Mouse (Mus musculus) monocyte, adult 2 months (primary cell): ENCODE measurements around the gene Qrsl1.
"Not testable (repeated sequence)": the region's sequence is repeated elsewhere in the genome, so short reads cannot be mapped to it uniquely, and the experiment has no call there.

Experiments used
- DNase-seq, 2 experiments: peaks; one replicate each; pipeline ENCODE4 v3.0.0; 2022; ENCODE audit warnings: low spot score in 2 of 2, low read depth in 1 of 2

The Qrsl1 gene

DNA sequence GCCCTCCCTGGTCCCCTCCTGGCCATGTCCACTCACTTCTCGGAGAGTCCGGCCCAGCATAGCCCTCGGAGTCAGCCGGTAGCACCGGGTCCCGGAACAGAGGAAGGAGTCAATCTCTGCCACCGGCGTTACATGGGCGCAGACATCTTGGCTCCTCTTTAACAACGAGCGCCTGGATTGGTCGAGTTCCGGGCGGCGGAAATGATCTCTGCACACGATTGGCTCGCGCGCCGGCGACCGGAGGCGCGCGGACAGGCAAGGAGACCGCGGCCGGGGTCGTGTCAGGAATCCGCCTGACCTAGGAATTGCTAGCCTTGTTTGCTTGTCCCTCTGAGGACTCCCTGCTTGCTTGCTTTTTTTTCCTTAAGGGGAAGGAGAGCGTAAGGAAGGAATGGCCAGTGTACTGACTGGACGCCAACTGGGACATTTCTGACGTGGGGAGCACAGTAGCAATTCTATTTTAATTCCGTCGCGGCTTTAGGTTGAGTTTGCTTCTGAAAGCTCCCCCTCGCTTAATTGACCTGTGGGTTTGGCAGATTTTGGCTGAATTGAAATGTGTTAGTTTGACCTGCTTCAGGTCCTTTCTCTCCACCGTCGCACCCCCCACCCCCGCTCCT lies at the start of gene Qrsl1, which contains the start of gene Rtn4ip1:
Gene Qrsl1 (minus strand): TSS at position 168 of the 617 bp plus-strand sequence.
Gene Rtn4ip1 (plus strand): TSS at position 230 of the 617 bp plus-strand sequence.
- peak; percentile 77 to 81 for DNase-seq

DNA sequence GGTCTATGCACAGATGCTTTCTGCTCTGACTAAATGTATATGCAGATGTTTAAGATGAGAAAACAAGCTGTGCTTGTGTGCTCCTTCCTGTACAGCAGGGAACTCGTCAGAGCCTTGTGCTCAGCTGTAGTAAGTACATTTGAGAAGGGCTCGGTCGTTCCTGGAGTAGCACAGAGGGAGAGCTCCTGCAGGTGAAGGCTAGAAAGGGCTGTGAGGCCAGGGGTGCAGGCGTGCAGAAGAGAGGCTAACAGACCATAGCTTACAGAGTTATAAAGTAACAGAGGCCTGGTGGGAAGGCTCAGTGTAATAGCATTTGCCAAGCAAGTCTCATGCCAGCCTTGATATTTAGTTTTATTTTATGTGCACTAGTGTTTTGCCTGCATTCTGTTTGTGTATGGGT lies 43.9 kb upstream of the Qrsl1 start:
- no peak for DNase-seq

DNA sequence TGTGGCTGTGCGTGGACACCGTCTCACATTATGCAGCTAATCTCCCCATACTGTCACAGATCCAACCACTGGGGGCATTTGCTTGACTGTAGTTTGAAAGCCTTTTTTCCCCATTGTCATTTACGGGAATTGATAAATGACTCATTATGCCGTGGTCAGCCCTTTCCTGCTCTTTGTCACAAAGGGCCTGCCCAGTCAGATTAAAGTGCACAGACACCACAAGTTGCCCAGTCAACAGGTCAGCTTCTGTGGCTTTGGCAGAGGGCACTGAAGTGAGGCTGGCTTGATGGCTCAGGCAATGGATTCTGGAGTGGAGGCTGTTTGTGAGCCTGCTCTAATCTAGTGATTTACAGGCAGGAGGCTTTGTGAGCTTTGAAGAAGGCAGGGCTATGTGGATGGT lies 42.2 kb upstream of the Qrsl1 start:
- DNase-seq: no peak

DNA sequence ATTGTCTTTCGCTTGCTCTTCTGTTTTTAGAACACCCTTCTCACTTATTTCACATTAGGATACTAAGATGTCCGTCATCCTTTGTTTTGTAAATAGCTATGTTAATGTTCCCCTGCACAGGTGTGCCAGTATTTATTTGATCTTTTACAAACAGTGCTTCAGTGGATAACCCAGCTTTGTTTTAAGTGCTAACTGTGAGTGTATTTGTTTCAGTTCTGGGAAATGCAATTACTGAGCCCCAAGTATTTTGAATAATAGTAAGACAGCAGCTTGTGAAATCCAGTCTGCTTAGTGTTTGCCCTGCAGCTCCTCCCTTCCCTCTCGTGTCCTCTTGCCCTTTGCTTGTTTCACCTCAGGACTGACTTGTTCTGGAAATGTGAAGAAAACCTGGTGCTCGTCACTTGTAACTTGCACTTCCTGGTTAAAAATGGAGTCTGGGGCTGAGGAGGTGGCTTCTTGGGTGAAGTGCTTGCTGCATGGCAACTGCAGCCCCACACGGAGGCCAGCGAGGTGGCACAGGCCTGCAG lies 37.7 kb upstream of the Qrsl1 start:
- DNase-seq: no peak

DNA sequence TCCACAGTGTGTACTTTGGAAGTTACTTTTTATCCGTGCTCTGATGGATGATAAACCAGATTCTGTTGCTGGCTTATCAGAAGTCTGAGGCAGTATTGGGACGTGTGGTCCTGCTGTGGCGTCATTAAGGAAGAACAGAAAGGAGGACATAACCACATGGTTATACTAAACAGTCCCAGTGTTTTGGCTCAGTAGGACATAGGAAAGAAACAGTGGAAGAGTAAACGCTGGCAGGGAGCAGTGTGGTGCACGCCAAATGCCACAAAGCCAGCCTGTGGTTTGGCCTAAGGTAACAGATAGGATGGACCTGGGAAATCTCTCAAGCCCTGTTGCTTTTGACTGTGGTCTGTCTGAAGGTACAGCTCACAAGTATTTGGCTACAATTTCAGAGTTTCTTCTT lies 27.1 kb upstream of the Qrsl1 start:
- DNase-seq: no peak

DNA sequence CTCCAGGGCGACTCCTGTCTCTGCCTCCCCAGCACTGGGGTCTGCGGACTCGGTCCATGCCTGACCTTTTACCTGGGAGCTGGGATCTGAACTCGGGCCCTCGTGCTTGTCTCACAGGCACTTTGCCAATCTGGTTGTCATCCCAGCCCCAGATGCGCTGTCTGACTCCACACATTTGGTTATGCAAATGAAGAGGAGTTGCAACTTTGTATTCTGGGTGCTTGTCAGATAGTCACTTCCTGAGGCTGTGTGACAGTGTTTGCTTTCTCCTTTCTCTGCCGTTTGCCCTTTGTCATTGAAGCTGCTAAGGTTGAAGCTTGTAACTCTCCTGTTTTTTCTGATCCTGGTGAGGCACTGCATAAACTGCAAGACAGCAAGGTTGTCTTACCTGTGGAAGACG lies 26.2 kb upstream of the Qrsl1 start:
- DNase-seq: no peak

DNA sequence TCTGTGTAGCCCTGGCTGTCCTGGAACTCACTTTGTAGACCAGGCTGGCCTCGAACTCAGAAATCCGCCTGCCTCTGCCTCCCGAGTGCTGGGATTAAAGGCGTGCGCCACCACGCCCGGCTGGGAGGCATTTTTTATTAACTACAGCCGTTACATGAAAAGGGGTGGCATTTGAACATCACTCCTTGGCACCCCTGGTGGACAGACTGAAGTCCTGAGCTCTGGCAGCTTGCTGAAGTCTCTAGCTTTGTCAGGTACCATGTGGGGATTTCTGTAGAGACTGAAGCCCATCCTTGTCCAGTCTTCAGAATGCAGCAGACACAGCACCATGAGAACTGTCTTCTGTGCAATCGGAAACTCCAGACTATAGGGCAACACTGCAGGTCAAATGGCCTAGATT lies 24.2 kb upstream of the Qrsl1 start:
- DNase-seq: not testable (repeated sequence)

DNA sequence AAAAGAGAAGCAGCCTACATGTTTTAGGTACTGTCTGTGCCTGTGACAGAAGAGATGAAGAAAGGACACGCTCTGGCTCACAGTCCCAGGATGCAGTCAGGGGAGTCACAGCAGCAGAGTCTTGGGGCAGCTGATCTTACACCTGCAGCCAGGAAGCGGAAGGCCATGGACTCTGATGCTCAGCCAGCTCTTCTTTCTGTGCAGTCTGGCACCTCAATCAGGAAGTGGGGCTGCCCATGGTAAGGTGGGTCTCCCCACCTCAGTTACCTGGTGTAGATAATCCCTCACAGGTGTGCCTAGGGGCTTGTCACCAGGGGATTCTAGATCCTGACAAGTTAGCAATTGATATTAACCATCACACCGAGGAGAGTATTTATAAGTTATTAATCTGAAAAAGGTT lies 21.6 kb upstream of the Qrsl1 start:
- no peak for DNase-seq

DNA sequence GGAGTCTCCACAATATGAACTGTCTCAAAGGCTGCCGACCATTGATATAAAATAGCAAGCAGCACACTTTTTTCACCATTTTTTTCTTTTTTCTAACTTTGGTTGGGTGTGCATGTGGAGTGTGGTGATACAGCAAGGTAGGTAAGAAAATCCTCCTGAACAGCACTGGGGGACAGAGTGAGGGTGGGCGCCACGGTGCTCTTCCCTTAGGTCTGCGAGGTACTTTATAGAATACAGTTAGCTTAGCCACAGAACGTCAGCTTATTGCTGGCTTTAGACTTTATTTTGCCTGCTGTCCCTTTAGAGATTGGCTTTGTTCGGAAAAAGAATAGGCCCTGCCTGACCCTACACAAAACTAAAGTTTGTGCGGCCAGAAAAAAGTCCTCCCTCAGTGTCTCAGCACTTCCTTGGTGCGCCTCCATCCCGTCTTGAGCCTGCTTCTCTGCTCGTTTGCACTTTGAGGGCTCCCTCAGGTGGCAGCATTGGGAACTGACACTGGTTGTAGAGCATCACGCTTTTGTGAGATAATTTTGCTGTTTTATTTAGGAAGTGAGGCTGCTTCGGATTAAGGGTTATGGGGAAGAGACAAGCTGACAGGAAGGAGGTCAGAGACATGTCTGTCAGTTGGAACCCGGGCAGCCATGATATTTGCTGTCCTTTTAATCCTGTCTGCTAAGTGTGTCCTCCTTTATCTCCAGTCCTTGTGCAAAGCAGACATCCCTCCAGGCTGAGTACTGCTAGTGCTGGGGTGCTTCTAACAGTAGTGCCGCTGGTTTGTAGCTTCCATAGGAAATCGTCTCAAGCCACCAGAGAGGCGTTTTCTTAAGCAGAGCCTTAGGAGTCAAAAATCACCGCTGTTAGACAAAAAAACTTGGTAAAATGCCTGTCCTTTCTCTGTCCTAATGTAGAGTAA lies 17.4 kb upstream of the Qrsl1 start:
- peak; percentile 38 to 71 for DNase-seq

DNA sequence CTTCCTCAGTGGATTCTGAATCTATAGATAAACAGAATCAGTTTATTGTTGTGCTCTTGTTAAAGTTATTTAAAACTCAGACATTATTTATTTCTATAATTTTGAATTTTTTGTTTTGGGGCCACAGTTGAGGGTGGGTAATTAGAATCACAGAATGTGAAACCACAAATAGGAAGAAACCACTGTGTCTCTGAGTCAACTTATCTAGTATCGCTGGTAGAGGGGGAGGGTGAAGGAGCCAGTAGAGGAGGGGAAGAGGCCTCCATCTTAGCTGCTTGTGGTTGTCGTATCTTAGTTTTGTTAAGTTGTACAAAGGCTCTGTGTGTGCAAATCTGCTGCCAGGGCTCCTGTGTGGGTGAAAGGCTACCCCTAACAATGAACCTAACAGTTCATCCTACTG lies 15.2 kb upstream of the Qrsl1 start:
- no peak for DNase-seq

DNA sequence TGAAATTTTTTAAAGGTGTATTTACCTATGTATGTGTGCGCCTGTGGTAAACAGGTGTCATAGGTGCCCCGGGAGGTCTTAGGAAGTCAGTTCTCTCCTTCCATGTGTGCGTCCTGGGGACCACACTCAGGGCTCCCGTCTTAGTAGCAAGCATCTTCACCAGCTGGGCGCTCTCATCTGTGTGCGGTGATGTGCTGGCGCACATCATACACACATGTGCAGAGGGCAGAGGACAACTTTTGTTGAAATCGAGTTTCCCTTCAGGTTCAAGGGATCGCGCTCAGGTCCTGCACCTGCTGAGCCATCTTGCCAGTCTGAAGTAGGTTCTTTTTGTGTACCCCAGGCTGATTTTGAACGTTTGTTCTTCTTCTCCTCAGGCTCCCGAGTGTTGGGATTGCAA lies 14.6 kb upstream of the Qrsl1 start:
- DNase-seq: no peak

DNA sequence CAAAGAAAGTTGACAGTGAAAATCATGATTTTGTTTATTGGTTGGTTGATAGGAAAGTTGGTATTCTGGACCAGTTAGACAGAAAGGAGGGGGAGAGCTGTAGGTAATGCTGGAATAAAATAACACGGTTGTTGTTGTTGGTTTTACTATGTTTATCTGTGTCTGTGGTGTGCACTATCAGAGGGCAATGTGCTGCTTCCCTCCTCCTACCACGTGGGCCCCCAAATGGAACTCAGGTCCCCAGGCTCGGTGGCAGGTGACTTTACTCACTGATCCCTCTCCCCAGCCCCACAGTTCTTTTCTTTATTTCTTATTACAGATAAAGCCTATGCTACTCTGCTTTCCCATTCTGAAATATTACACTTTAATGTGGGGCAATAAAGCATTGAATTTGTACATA lies 10.7 kb upstream of the Qrsl1 start:
- DNase-seq: no peak

DNA sequence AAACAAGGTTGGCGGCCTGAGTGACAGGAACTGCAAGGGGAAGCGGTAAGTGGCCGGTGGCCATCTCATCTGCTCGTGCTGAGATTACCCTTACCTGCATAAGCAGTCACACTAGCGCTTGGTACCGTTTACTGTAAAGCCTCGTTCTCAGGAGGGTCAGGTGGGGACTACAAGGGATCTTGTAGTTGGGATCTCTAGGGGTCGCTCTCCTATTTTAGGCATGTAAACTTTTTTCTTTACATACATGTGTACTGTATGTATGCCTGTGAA lies 9.3 kb upstream of the Qrsl1 start:
- no peak for DNase-seq

DNA sequence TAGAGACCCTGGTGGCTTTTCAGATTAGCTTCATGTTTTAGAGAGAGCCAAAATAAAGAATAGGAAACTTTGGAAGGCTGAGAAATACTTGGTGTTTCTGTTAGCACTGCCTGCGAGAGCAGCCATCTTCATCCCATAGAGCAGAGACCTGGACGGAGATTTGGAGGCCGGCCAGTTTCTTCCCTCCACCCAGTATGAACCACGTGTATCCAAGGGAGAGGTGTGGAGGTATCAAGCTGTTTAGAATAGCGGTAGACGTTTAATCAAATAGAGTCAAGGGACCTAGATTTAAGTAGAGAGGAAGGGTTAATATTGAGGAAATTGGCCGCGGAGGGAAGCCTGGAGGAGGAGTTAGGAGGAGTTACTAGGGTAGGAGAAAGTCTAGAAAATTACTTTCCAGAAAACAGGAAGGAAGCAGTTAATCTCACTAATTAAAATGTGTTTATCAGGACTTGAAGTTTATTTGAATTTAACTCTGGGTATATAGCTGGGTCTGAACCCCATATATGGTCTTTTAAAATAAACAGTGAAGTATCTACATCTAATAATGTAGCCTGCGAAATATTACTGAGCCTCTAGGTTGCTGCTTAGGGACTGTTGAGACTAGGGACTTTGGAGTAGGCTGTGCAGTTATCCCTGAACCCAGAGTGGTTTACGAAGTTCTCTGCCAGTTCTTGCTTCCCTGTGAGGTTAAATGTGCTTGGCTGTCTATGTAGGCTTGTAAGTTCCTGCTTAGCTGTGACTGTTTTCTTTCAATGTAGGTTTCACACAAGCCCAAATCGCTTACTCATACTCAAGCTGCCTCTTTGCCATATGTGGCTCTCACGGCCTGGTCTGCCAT lies 8.7 kb upstream of the Qrsl1 start:
- DNase-seq: no peak

DNA sequence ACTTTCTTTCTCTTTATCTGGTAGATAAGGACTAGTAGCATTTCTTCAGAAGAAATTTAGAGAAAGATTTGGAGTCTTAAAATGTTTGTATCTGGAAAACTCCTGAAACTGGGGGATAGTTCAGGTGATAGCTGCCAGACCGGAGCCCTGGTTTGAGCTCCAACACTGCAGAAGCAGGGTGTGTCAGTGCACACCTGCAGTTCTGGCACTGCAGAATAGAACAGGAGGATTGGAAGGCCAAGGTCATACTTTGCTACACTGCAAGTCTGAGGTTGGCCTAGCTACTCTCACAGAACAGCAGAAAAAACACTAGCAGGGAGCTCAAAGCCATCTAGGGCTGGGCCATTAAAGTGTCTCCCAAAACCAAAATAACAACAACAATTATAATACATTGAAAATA lies 3.0 kb upstream of the Qrsl1 start:
- DNase-seq: no peak

DNA sequence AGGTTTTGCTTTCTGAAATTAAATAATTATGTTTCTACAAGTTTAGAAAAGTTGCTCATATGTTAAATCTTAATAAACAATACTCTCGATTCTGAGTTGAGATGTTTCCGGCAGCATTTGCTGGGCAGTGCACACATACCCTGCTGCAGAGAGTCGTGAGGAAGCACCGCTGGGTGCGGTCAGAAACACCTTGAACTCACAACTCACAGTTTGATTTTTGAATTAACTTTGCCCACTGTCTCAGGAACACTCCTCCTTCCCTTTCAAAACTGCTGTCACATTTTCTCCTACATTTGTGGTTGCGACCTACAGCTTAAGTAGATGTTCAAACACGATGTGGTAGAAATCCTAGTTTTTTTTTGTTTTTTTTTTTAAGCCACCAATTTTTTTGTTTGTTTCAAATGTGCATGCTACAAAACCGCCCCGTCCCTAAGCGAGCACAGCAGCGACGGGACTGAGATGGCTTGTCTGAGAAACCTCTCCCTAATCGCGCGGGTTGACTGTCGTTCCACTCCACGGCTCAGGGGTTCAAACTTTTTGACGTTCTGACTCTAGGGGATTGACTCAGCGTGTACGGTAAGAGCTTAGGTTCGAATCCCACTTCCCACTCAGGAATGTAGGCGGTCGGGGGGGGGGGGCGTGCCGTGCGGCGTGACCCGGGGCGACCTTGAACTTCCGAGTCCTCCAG lies 518 bp downstream of the Qrsl1 start:
- no peak for DNase-seq

DNA sequence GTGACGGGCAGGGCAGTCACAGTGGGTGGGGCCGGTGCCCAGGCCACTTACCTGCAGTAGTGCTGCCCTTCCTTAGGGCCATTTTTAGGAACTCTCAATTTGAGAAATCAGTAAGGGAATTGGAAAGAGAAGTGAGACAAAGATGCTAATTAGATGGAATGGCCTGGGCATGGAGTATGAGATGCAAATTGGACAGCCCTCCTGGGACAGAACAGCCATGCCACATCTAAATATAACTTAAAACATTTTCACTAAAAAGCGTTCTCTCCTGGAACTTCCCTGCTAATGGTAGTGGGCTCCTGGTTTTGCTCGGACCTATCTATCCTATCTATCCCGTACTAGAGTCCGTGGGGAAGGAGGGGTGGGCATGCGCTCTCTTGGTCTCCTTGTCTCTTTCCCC lies 3.3 kb downstream of the Qrsl1 start:
- no peak for DNase-seq

DNA sequence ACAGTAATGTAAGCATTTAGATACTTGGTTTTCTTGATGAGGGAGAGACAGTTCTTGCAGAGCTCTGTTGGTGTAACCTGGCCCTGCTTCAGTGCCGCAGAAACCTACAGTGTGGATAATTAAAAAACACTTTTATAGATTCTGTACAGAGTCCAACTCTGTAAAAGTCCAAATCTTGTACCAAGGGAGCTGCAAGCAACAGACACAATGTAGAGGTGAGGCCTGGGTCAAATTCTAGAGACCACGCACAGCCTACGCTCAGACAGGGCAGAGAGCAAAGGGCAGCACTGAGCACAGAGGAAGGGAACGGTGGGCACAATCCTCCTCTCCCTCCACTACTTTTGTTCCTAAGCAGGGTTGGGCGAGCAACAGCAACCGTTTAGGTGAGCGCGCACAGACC lies 5.5 kb downstream of the Qrsl1 start:
- no peak for DNase-seq

DNA sequence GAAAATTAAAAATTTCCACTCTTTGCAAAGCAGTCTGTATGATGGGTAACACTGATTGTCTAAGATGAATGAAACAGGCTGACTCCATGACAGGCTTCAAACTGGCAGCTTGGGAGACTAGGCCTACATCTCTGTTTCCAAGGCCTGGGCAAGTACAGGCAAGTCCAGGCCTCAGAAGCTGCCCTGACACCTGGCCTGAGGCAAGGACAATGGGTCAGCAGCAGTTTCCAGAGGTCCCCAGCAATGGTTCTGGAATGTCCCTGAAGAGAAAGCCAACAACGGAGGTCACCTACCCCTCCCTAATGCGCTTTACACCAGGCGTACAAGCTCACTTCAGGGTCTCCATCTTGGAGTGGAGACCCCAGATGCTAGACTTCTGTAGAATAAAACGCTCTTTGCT lies 8.6 kb downstream of the Qrsl1 start:
- no peak for DNase-seq

DNA sequence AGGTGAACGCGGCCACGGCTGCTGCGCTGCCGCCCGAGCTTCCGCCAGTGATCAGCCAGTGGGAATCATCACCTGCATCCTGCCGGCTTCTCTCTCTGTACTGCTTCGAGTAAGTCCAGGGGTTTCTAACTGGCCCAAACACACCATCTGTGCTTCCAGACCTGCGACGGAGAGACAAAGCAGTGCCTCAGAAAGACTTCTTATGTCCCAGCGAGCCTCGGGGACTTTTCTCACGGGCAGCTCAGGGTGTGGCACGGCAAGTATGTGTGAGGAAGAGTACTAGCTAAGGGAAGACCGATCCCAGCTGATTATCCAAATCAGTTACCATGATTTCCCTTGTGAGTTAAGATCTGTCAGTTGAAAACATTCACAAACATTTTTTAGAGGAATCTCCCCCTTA lies 12.6 kb downstream of the Qrsl1 start:
- DNase-seq: no peak

DNA sequence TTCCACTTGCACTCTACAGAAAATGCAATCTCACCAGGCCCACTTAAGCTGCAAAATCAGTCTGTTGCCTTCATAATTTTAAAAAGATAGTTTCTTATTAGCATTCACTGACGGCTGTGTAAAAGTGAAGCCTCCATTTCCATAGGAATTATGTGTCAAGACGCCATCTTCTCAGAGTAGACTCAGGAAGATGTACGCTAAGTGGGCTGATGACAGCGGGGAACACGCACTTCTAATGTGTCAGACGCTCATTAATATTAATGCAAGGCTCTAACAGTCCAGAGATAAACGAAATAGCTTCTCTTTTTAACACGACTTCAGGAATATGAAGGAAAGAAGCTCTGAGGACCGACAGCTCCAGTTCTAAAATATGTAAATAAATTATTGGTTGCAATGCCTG lies 13.9 kb downstream of the Qrsl1 start:
- no peak for DNase-seq
